Mouse (Mus musculus) MN1 (cell line): ENCODE data around the gene Cfap43.

Source experiments
- DNase-seq: peaks from one replicate; pipeline ENCODE4 v3.0.0-alpha.2; 2016; ENCODE audit warnings: low spot score

Cfap43 gene

DNA sequence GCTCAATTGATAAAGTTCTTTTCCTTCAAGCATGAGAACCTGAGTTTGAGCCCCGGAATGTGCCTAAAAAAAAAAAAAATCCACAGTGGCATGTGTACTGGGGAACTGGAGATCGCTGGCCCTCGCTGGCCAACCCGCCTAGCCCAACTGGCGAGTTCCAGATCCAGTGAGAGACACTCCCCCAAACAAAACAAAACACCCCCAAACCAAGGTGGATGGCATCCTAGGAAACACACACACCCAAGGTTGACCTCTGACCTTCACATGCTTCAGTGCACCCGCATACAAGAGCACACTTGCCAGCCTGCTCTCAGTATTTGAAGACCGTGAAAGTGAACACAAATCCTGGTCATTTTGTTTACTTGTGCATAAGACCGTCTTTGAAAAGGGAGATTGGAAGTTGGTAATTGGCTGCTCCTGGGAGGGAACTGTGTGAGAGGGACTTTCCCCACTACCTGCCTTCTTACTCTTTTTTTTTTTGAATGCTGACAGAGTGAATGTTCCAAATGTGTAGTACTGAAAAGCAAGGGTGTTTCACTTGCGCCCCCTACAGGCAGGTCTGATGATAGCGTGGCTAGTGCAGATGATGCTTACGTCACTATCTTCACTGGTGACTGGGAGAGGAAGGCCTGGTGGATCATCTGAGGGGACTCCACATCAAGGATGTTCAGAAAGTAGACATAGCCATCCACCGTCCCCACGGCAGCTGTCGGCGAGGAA, 123.9 kb downstream of the Cfap43 start:
- DNase-seq: peak; percentile 17

DNA sequence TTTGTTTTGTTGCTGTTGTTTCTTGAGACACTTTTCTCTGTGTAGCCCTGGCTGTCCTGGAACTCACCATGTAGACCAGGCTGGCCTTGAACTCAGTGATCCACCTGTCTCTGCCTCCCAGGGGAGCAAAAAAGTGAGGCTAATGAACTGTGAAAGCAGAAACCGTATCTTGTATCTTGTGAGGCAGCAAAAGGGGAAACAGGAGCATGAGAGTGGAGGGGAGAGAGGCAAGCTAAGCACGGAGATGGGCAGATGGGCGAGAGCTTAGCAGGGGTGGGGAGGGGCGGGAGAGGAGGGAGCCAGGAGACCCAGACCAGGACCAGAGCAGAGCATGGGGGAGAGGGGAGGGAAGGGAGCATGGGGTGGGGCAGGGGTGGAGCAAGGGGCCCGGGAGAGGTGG, 124.8 kb downstream of the Cfap43 start:
- no peak for DNase-seq

DNA sequence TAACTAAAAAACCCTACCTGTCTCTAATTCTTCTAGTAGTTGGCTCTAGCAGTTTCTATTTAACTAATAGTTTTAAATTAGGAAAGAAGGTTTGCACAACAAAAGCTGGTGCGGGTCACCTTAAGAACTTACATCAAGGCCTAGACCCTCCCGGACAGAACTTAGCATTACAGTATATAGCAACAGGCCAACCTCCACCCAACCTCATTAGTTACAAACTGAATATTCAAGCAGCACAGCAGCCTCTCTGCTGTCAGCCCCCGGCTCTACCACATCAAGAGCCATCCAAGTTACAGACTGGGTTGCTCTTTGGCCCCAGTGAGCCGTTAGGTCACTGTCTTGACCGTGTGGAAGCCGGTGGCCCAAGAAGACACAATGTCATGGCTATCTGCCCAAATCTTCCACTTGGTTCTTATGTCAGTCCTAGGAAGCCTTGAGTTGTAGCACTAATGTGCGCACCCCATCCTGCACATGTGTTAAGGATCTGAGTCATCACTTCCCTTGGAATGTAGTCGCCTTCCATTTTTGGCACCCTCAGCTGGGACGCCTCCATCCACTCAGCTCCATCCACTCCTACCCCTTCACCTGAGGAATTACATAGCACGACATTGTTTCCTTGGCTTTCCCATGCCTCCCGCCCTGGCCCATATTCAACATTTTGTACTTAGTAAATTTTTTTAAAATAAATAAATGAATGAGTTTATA, 128.6 kb downstream of the Cfap43 start:
- DNase-seq: no peak

DNA sequence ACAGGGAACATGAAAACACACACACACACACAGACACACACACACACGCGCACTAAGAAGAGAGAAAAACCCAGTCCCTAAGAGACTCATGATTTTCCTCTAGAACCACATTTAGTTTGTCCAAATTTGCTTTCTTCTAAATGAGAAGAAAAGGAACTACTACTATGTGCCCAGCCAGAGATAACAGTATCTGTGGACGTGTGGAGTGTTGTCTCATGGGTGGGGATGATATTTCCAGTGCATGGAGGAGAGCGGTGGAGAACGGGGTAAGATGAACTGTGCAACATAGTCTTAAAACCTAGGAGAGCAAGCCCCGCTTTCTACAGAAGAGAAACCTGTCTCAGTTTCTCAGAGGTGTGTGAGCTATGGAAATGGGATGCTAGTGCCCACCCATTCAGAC, 135.2 kb downstream of the Cfap43 start:
- no peak for DNase-seq

DNA sequence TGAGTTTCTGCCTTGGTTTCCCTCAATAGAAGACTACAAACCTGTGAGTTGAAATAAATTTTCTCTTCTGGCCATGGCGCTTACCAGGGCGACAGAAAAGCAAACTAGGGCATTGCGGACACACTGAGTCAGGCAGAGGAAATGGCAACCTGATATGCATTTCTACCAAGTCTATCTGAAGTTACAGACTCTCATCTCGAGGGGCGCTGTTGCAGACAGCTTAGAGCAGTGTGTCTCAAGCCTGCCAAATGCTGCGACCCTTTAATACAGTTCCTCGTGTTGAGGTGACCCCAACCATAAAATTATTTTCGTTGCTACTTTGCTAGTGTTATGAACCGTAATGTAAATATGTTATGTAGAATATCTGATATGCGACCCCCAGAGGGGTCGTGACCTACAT, 138.1 kb downstream of the Cfap43 start:
- no peak for DNase-seq

DNA sequence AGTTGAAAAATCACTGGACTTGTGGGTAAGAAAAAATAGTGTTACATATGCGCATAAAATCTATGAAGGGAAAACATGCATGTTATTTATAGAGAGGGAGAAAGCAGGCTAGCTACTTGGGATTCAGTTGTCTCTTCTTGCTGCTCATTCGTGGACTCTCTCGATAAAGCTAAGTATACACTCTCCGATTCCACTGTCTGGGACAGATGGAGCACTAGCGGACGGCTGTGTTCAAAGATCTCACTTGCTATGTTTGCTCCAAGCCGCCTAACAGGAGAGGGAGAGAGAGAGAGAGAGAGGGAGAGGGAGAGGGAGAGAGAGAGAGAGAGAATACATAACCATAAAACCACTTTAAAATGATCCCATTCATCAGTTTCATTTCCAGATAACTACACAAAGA, 138.9 kb downstream of the Cfap43 start:
- no peak for DNase-seq

DNA sequence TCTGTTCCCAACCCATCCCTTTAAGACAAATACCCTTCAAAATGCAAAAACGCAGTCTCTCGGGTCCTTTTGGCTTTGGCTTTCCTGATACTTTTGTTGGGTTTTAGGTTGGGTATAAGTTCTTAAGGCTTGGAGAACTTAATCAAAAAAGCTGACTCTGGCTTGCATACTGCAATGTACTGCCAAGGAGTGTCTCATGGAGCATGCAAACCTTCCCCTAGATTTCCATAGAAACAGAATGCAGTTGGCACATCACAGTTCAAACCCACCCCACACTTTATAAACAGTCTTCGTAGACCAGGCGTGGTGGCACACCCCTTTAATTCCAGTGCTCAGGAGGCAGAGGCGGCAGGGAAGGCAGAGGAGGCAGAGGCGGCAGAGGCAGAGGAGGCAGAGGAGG, 141.2 kb downstream of the Cfap43 start:
- no peak for DNase-seq

DNA sequence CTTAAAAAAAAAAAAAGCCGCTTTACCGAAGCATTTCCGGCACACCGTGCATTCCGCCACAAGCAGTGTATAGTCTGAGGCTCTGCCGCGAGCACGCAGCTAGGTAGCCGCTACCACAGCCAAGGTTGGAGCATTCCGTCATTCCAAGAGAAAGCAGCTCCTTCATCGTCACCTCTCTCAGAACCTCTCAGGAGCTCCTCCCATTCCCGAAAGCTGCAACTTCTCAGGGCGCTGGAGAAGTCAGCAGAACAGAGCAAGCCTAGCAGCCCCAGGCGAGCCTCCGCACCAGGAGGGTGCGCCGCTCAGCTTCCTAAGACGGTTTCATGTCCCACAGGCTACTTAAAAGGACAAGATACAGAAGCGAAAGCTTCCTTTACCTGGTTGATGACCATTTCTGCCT, 163.5 kb downstream of the Cfap43 start:
- DNase-seq: no peak

DNA sequence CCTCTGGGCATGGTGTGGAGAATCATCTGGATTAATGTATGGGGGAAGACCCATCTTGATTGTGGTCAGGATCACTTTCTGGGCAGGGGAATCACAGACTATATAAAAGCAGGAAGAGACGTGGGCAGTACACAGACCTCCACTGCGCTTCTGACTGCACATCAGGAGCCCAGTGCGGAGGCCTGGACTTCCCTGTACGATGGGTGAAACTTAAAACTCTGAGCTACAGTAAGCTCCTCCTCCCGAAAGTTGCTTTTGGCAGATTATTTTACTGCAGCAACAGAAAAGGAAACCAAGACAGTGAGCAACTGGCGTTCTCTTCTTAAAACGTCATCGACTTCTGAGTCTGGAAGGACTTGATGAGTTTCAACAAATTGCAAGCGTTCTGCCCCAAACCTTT, 164.2 kb downstream of the Cfap43 start:
- DNase-seq: no peak

DNA sequence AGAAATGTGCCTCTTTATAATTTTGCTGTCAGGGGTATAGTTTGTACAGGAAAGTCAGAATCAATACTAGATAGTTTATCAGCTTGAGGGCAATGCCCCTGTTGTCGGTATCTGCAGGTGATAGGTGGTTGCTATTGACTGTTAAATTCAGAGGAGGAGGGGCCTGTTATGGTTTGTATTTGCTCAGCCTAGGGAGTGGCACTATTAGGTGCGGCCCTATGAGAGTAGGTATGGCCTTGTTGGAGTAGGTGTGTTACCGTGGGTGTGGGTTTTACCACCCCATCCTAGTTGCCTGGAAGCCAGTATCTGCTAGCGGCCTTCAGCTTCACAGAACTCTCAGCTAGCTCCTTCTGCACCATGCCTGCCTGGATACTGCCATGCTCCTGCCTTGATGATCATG, 165.2 kb downstream of the Cfap43 start:
- no peak for DNase-seq

DNA sequence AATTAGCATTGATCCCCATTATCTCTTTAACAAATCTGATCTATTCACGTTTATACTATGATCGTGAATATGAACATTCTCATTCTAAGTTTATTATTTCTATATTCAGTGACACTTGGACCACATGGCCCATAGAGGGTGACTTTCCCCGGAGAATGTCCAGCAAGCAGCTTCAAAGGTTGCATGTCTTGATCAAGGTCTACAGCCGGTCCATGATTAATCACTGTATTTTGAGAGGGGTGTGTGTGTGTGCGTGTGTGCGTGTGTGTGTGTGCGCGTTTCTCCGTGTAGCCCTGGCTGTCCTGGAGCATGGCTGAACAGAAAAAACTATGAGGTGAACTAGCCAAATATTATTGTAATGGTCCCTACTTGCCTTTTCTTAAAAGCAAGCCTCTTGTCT, 166.6 kb downstream of the Cfap43 start:
- no peak for DNase-seq

DNA sequence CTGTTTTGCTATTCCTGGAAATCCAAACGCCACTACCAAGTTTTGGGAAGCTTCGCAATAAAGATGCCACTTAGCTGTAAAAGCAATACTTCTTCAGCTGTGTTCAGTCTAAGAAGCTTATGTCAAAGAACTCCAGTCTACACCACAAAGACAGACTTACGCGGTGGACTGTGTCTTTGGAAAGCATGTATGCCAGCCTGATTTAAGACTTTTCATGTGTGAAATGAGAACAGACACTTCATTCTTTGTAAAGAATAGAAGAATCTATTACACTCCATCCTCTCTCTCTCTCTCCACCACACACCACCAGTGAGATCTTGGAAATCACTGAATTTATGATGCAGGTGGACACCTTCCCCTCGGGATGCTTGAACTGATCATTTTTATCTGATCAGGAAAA, 168.7 kb downstream of the Cfap43 start:
- no peak for DNase-seq

DNA sequence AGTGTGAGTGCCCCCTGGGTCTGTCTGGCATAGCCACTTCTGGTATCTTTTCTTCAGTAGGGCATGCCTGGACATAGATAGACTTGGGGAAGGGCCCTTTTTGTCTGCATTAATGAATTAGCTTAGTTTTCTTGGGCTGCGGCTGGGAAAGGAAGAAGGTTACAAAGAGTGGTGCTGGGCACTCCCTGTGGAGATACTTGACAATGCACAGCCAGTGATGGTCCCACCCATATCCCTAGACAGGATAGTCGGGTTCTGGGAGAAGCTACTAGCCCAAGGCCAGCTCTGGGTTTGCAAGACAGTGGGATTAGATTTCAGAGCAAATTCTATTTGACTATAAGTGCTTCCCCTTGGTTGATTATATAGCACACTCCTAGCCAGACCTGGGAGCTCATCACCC, 170.1 kb downstream of the Cfap43 start:
- DNase-seq: peak; percentile 9

DNA sequence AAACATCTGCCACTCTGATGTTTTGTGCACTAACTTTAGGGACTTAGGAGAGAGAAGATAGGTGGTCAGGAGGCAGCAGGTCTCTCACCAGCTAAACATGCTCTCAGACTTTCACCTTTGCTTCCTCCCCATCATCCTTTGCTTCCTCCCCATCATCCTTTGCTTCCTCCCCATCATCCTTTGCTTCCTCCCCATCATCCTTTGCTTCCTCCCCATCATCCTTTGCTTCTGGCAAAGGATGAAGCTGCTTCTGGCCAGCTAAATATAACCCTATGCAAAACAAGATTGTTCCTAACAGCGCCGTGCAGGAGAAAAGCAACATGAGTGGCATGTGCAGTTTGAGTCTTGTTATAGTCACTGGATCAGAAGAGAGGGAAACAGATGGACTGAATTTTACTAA, 172.0 kb downstream of the Cfap43 start:
- no peak for DNase-seq

DNA sequence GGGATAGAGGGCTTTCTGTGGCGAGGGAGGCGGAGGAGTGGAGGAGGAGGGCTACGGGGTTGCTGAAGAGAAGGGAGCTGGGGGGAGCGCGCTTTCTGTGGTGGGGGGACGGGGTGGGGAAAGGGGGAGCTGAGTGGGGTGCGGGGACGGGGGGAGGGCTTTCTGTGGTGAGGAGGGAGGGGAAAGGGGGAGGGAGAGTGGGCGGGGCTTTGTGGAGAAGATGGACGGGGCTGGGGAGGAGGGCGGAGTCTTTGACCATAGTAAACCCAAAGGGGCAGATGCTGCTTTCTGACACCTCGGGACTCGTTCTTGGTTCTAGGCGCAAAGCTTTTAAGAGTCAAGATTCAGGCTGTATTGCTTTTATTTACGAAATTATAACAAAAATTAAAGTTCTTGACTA, 187.2 kb downstream of the Cfap43 start:
- peak; percentile 64 for DNase-seq

DNA sequence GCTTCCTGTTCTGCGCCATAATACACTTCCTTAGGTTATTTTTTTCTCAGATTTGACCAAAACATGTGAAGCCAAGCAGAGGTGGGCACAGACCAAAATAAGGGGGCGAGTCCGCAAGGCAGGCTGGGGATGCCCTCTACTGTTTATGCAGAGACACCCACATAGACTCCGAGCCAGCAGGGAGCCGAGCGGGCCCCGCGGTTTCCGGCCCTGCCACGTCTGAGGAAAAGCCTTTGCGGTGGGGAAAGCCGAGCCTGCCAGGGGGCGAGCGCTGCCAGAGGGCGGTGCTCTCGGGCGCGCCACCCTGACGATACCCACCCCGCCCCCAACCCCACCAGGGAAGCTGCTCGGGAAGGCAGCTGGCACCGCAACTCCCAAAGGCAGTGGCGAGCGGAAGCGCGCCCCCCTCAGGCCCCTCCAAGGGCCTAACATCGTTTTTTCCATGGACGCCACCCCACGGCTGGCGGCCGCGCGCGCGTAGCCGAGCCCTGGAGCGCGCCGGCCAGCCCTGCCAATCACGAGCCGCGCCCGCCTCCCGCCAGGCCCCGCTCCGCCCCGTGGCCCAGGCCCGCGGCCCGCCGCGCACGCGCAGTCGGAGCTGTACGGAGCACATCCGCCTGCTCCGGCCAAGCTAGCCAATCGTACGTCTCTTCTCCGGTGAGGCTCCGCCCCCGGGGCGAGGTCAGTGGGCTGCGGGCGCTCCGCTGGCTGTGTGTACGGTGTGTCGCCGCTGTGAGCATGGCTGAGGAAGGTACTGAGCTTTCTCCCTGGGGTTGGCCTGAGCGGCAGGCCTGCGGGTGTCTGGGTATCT, 187.8 kb downstream of the Cfap43 start, which contains the start of gene Sfr1:
TSS of gene Sfr1 (plus strand) at position 612 of the 811 bp plus-strand sequence.
- peak; percentile 99 for DNase-seq

DNA sequence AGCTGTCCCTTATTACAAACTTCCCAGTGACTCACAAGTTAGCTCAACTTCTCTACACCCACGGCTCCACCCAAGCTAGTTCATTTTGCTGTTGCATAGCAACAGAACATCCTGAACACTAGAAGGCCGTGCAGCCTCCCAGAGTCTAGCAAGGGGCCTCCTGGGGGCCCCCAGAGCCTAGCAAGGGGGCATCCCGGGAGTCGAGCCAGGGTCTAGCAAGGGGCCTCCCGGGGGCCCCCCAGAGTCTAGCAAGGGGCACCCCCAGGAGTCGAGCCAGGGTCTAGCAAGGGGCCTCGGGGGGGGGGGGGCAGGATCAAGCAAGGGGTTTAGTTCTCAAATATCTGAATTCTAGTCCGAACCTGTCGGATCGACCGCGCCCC, 188.4 kb downstream of the Cfap43 start:
- peak; percentile 76 for DNase-seq

DNA sequence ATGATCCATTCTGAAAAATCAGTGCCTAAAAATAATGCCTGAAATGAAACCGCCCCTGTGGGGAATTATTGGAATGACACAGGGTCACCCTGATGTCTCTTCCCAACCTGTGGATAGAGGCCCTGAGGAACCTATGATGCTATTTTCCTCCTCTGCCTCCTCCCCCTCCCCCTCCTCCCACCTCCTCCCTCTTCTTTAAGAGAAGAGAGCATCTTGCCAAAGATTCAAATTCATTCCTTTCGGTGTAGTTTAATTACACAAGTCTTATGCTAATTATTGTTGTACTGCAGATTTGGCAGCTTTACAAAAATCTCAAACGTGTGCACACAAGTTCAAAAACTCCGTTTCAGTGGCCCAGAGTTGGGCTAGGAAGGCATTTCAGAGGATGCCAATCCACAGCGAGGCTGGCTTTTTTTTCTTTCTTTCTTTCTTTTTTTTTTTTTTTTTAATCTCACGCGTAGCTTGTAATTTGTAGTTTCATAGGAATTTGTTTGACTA, 193.4 kb downstream of the Cfap43 start:
- DNase-seq: no peak

DNA sequence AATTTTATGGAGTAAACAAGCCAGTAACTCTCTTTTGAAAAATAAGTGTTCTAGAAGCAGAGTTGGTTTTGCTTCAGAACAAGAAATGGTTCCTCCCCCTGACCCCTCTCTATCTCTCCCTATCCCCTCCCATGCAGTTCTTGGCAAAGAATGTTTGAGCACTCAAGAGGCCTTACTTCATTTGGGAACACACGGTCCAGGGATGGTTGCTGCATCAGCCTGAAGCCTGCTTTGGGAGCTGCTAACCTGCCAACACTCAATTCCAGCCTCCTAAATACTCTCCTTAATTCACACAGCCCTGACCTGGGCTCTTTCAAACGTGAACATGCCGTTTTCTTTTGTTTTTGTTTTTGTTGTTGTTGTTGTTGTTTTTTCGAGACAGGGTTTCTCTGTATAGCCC, 194.2 kb downstream of the Cfap43 start:
- no peak for DNase-seq

DNA sequence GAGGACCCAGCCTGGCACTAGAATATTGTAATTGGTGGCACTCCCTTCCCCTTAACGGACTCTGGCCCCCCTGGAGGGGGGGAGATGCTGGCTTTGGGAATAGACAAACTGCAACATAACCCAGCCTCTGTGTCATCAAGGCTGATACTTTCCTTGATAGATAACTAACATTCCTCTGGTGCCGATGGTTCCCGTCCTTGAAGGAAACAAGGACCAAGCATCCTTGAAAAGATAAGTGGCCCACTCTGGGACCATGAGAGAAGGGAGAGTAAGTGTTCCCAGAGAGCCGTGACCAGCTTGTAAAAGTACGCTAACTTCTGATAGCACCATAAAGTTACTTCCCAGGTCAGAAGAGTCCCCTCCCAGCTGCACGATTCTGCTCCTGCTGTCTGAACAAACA, 196.6 kb downstream of the Cfap43 start:
- DNase-seq: no peak

DNA sequence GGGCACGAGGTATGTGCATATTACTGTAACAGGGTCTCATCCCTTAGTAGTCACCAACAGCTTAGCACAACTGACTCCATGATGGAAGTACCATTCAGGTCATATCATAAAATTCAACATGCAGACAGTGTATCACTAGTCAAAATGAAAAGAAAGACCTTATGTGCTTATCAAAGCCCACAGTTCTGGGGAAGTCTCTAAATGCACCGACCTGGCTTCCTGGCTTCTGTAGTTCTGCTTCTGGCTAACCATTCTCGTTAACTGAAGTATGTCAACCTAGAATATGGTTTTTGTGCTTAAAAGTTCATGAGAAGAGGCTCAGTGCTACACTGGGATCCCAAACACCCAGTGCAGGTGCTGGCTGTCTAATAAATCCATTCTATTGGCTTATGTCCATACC, 199.9 kb downstream of the Cfap43 start:
- DNase-seq: no peak

DNA sequence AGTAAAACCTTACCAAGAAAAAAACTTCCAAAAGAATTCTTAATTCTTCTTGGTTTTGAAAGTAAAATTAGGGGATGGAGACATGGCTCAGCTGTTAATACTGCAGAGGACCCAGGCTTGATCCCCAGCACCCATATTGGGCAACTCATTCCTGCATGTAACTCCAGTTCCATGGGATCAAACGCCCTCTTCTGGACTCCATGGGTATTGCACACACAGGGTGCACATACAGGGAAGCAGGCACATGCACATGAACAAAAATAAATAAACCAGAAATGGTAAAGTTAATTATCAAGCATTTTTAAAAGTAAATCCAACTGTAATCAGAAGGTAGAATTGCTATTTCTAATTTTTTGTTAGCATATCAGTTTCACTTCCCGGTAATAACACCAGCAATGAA, 202.9 kb downstream of the Cfap43 start:
- no peak for DNase-seq

DNA sequence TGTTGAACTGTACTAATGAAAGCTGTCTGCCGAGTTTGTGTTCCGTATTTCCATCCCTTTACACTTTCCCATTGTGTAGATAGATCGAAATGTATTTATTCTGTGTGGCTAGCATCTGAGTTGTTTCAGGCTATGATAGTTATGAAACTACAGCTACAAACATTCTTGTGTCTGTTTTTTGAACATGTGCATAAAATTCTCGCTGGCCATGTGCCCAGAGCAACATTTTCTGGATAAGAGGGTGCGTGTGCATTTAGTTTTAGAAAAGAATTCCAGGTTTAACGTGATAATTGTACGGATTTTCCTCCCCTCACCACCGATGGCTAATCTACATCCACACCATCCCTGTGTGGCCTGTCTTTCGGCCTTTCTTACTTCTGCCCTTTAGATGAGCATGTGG, 205.6 kb downstream of the Cfap43 start:
- no peak for DNase-seq
